Mouse (Mus musculus) kidney, adult 18-20 months (tissue): Measurements from ENCODE around the gene Gm42906.

ENCODE experiments used
- DNase-seq: peaks from one replicate; pipeline ENCODE4 v3.0.0; 2021

The Gm42906 gene

DNA sequence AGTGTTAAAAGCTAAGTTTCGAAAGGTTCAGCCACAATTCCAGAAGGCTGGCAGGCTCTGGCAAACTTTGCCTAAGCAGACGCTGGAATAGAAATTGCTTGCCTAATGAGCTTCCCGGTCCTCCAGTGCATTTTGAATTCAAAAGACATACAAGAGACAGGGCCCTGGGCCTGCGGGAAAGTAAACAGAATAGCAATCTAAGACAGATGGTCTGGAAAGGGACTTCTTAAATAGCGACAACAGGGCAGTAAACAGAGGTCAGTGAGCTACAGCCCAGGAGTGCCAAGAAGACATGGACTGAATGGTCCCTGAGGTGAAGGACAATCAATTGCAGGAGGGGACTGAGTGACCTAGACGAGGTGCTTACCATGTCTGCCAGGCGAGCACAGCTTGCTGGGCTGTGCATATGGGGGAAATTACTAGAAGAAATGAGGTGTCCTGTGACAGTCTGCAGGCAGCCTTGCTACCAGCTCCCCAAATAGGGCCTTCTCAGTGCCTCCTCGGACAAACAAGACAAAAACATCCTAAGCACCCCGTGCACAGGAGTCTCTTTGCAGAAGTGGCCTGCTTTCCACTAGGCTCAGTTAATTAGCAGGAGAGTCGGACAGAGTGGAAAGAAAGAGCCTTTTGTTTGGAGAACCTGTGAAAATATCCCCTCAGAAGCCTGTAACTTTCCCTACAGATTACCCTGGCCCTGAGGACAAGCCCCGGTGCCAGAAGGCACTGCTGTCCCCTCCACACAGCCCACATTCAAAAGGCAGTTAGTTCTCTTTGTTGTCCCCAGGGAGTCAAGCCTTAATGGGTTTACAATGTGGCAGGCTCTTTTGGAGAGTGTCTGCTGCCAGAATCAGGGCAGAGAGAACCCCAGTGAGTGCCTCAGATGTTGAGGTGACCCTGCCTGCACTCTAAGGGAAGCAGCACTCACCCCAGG, 285.0 kb downstream of the Gm42906 start:
- peak; percentile 49 for DNase-seq

GRCm38 (mm10) chr5:151142241-151142640, 285.7 kb downstream of the Gm42906 start:
- DNase-seq = peak; percentile 33

GRCm38 (mm10) chr5:151137901-151138300, 290.1 kb downstream of the Gm42906 start:
- DNase-seq = no peak

DNA sequence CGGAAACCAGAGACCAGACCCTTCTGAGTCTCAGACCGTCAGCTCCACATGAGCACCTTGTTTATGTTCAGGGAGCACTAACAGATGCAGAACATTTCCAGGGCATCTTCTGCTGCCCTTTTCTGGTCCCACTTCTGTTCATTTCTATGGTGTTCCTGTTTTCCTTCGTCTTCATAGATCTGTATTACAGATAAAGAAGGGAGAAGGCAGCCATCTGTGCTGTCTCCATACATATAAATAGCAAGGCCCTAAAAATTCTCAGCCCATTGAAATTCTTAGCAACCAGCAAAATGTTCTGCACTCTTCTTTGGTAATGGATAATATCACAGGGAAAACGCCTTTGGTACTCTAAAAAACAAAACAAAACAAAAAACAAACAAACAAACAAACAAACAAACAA, 290.7 kb downstream of the Gm42906 start:
- no peak for DNase-seq

DNA sequence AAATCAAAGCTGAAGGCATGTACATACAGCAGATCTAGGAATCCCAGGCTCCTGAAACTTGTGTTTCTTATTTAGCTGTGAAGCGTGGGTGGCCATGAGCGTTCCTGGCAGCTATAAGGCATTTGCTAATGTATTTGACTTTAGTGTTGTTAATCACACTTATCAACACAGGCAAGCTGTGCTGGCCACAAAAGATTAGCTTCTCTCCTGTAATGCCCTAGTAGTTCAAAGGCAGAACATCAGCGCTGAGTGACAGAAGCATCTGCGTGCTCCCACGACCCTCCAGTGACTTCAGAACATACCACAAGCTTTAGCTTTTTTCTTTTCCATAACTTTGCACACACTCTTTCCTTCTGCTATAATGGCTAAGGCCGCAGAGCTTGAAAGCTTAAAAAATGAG, 292.0 kb downstream of the Gm42906 start:
- no peak for DNase-seq

DNA sequence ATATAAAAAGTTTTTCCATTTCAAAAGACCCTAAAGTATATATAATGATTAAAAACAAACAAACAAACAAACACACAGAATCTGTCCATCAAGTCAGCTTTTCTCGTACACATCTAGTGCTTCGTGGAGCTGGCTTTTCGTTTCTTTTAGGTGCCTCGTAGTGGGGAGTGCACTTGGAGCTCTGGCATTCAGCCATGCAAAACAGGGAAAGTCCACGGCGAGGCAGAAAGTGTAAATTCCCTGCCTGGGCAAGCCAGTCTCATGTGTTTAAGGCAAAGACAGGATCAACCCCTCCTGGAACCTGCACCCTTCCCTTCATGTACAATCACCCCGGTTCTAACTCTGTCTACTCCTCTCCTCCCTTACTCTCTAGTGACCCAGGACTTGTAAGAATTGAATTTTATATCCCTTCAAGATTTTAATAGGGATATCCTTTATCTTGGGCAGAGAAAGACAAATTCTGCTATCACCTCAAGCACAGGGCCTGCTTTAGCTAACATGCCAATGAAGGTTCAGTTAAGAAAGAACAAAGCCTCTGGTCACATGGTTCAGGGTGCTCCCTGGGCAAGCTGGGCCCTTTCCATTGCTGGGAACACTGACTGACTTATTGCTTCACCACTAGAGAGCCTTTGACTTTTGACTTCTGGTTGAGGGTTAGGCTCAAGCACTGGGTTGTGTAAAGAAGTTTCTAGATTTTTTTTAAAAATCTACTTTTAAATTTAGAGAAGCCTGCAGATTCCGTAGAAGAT, 292.7 kb downstream of the Gm42906 start:
- peak; percentile 39 for DNase-seq

DNA sequence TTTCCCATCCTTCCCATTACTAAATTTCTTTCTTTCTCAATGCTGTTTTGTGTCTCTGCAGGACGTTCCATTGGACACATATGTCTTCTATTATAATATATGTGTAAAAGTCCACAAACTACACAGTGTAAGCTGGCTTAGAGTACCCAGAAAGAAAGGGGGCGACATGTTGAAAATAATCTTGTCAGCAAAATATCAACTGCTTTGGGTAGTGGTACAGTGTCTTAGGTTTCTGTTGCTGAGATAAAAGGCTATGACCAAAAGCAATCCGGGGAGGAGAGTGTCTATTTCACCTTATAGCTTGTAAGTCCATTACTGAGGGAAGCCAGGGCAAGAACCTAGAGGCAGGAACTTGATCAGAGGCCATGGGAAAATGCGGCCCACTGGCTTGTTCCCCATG, 293.8 kb downstream of the Gm42906 start:
- no peak for DNase-seq

GRCm38 (mm10) chr5:151133744-151134143, 294.2 kb downstream of the Gm42906 start:
- no peak for DNase-seq

GRCm38 (mm10) chr5:151129762-151130161, 298.2 kb downstream of the Gm42906 start:
- no peak for DNase-seq

DNA sequence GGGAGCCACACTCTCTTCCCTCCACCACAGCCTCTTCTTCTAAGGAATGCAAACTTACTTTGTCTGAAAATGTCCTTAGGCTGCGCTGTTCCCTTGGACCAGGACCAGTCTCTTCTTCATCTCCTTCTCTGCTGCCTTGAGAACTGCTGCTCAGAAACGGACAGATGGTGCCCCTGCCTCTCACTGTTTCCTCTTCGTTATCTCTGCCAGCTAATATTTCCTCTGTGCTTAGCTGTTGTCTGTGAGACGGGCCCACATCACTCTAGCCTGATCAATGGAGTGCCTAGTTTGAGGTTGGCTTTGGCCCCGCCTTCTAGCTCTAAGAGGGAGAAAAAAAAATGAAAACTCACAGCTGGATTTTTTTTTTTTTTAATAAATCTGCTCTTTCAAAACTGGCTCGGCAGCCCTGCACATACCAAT, 300.7 kb downstream of the Gm42906 start:
- DNase-seq = peak; percentile 16

DNA sequence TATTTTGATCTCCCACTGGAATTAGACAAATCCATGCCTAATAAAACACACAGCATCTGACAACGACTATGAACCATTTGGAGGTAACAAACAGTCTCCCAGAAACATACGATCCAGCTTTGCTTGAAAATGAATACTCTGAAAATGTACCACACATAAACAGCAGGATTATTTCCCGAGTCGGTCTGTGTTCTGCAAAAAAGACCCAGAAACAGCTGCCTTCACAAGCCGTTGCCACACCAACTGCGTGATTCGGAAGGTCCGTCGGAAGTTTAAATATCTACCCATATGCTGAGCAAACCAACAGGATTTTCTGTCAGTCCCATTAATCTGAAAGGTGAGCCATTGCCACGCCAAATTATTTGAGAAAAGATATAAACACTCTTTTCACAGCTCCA, 301.4 kb downstream of the Gm42906 start:
- DNase-seq = no peak

DNA sequence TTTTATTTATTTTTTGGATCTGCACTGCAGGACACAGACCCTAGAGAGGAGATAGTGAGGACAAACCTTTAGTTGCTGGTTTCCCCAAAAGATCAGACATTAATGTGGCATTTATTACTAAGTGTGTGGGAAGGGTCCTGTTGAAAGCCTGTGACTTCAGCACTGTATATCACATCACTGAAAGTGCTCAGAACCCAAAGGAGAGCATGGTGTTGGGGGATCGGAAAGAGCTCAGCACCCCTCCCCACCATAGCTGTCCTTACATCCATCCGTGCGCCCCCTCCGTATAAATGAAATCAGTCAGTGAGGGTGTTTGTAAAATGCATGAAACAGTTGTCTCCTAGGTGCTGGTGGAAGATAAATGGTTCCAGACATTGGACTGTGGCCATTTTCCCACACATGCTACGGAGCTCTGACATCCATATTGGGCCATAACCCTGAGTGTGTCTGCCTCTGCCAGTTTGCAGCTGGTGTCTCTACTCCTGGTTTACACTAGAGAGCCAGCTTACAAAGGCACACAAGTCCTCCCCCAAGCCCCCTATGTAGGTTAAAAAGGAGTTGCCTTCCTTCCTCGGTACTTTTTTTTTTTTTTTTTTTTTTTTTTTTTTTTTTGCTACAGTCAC, 301.9 kb downstream of the Gm42906 start:
- no peak for DNase-seq

GRCm38 (mm10) chr5:151117846-151118245, 310.1 kb downstream of the Gm42906 start:
- no peak for DNase-seq

- DNase-seq = no peak
Measured at GRCm38 (mm10) chr5:151116192-151116887, 311.6 kb downstream of the Gm42906 start.

GRCm38 (mm10) chr5:151112743-151113142, 315.2 kb downstream of the Gm42906 start:
- DNase-seq = no peak

DNA sequence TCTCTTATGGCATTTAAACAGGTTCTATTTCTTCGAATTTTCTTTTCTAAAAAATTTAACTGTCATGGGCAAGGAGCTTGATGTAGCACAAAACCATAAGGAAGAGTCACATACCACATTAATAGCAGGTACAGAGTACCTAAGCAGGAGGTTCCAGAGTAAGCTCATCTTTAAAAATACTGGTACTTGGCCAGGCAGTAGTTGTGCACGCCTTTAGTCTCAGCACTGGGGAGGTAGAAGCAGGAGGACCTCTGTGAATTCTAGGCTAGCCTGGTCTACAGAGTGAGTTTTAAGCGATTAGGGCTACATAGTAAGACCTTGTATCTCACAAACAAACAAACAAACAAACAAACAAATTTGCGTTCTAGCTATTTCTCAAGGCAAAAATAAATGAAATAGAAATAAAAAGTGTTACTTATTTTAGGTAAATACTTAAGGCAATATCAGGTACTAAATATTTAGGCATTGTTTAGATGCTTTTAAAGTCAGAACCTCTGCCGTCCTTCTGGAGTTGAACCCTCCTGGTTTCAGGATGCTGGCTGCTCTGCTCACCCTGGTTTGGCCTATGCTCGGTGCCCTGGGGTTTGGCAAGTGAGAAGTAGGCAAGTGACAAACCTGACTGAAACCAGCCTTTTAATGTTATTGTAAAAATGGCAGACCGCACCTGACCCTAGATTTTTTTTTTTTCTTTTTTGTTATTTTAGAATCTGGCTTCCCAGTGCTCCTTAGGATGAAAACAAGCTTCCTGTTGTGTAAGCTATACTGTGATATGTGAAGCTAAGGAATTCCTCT, 316.7 kb downstream of the Gm42906 start:
- no peak for DNase-seq

DNA sequence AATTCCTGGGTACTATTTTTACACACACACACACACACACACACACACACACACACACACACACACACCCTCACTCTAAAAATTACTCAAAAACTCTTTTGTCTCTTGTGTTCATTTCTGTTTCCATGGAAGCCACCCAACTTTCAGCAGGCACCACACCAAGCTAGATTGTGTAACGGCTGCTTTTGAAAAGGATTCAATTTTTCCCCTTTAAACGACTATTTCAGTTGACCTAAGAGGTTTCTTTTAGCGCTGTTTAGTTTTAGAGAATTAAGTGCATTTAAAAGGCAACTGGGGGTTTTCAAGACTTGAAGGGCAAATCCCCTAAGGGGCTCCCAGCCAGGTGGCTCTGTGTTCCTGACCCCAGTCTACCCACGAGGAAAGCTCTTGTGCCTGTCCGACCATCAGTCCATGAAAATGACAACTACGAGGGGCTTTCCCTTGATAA, 317.5 kb downstream of the Gm42906 start:
- DNase-seq = no peak

DNA sequence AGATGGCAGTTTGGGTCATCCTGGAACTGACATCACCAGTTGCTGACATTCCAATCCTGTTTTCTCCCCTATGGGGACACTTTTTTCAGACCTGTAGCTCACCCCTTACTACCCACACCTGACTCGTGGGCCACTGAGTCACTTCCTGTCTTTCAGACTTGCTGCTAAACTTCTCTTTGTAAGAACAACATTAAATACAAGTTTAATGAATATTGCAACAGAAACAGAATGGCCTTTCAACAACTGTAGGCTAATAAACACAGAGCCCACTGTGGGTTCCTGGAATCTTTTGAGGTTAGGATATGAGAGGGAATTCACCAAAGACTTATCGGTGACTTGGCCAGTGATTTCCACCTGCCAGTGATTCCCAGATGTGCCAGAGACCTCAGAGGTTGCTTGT, 318.1 kb downstream of the Gm42906 start:
- DNase-seq = no peak

DNA sequence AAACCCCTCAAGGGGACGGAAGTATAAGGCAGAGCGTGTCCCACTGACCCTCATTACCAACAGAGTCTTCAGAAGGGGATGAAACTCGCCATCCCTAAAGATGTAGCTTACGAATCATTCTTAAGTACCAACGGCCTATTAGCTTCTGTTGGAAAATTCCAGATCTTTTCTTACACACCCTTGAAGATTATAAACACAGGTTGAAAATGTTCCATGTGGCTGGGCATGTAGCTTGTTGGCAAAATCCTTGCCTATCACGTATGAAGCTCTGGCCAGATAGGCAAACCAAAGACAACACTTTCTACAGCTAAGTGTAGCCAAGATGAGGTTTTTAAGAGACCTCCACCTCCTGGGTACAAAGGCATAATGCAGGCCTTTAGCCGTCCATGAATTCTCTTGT, 319.0 kb downstream of the Gm42906 start:
- no peak for DNase-seq

DNA sequence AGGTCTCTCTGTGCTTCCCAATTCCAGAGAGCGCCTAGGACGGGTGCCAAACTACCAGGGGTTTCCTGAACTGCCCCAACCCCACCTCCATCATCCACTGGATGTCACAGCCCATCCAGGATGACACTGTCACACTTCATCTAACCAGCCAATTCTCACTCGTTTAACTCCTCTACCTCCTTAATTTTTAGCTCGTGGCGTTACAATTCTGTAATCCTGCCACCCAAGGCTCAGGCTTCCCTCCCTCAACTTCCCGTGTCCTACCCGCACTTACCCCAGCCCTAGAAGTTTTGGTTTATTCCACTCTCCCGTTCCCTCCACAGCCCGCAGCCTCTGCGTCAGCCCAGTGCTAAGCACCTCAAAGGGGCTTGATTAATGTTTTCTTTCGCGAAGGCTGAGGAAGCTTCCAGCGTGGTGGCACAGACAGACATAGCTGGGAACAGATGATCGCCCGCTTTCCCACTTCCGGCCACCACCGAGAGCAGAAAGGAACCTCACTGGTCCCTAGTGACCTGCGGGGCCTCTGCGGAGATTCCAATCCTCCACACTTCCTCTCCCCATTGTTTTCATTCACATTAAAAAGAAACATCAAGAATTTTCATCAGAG, 319.6 kb downstream of the Gm42906 start:
- no peak for DNase-seq

DNA sequence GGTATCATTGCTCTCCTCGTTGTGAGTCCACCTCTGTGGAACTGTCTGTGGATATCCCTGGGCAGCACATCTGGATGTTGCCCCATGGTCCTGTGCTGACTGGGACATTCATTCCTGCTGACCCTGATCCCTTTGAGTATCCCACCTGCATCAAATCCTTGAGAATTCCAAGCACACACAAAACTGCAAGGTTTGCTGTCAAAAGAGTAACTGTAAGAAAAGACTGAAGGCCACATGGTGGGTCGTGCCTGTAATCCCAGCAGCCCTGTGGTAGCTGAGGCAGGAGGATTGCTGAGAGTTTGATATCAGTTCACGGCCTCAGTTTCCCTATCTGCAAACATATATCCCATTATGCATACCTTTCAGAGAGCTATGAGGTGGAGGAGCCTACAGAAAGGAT, 321.1 kb downstream of the Gm42906 start:
- DNase-seq = no peak
